Mouse (Mus musculus) spleen, adult 2 months (tissue): ENCODE measurements at regions not wholly inside any gene's neighbourhood (a gene's known extent, or its start where the extent isn't known, plus 50 kb on each side); places are given as distances from the start of the nearest gene placed in this dataset.

Source experiments
- CTCF ChIP-seq: fragments of 200-500 bp; IDR thresholded peaks from 2 replicates; pipeline ENCODE4 v1.5.1; 2011; ENCODE audit warnings: mild to moderate bottlenecking, inconsistent platforms; ENCODE audit not compliant: insufficient read depth, insufficient read length, insufficient replicate concordance; ENCODE audit errors: extremely low read depth
- POLR2A ChIP-seq: fragments of 200-500 bp; IDR thresholded peaks from 2 replicates; pipeline ENCODE4 v1.6.1; 2011; ENCODE audit warnings: low read depth, low read length, inconsistent platforms

DNA sequence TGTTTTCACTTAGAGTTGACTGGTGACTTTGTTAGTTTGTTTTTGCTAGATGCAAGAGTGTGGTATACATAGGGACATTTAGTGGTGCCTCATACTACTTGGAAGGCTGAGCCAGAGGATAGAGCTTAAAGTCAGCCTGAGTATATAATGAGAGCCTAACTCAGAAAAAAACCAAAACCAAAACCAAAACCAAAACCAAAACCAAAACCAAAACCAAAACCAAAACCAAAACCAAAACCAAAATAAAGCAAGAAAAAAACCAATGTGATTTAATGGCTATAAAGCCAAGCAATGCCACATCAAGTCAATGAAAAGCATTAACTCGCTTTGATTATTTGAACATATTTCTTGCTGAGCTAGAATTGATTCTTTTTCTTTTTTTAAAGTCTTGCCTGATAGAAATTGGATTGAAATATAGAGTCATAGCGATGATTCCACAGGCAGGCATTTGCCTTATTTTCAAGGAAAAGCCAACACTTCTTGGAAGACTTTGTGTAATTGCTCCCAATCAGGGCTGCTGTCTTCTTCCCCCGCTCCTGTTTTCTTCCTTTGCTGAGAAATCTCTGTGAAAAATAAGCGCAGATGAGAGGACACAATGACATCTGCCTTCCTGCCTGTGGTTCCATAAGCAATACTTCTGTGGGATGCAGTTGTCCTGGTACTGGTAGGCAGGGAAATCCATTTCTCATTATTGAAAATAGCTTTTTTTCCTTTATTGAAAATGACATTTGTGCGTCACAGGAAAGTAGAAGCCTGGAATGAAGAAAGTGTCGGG is 213.7 kb downstream of the Gpd2 start:
- TF ChIP-seq CTCF (no peak), POLR2A (no peak)
